Mouse (Mus musculus) midbrain, embryonic 10.5 days (tissue): ENCODE data around the gene Intu. TPM values are rescaled to one million over a fixed set of nuclear protein-coding genes. Genes with fewer than 3 reads are reported as not detected.

ENCODE experiments used
- DNase-seq: peaks from one replicate; pipeline ENCODE4 v3.0.0-alpha.2; 2017; ENCODE audit warnings: low spot score
- H3K27ac ChIP-seq: fragments of 300-500 bp; sonication (generic); replicated peaks from 2 replicates; pipeline ENCODE4 v1.5.1; 2016; ENCODE audit warnings: mild to moderate bottlenecking
- H3K27me3 ChIP-seq: fragments of 300-500 bp; sonication (generic); 2 replicates; pipeline ENCODE4 v1.6.1; 2016; ENCODE audit warnings: low read depth, mild to moderate bottlenecking; ENCODE audit not compliant: poor library complexity, severe bottlenecking
- H3K36me3 ChIP-seq: fragments of 300-500 bp; sonication (generic); 2 replicates; pipeline ENCODE4 v1.6.1; 2016; ENCODE audit warnings: mild to moderate bottlenecking, moderate library complexity
- H3K4me1 ChIP-seq: fragments of 300-500 bp; sonication (generic); 2 replicates; pipeline ENCODE4 v1.6.1; 2016
- H3K4me3 ChIP-seq: fragments of 300-500 bp; sonication (generic); 2 replicates; pipeline ENCODE4 v1.5.1; 2016; ENCODE audit warnings: mild to moderate bottlenecking, moderate library complexity
- H3K9me3 ChIP-seq: fragments of 300-500 bp; sonication (generic); replicated peaks from 2 replicates; pipeline ENCODE4 v1.6.1; 2016; ENCODE audit warnings: mild to moderate bottlenecking
- WGBS: fragments of 180-500 bp; shearing (Covaris S2); methylation state at CpG from one replicate; pipeline ENCODE4 v1.1.7; 2016; 5-methylcytosine and 5-hydroxymethylcytosine counted together
- polyA plus RNA-seq: library from polyadenylated mRNA; unstranded; fragments of >200 nt; fragmentation: Nextera tagmentation; extraction: Ambion mirVana; gene quantifications from 2 replicates; pipeline ENCODE4 v1.2.1, GENCODE M21; 2016

Gene Intu
- polyA plus RNA-seq, 1 experiment from 2014 or later, result 6.4 TPM

DNA sequence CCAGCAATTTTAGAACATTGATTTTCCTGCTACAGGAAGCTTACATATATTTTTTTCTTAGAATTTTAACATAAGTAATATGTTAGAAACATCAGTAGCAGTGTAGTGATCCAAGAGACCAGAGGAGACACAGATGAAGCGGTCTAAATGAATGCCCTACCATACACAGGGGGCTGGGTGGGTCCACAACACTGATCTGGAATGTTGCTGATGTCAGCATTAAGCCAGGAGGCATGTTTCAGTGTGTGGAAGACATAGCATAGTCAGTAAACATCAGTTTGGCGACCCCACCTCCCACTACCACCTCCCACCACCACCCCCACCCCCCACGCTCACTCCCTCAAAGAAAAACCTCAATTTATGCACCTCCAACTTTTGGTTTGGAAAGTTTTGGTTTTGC, 11.5 kb upstream of the Intu start:
- H3K9me3 ChIP-seq, result no peaks in the 10 kb centered on the region
- H3K27ac ChIP-seq, result no peak overlapping the region
- H3K36me3 ChIP-seq, result no peaks in the 10 kb centered on the region
- H3K4me1 ChIP-seq, result 0 out of 2 replicates have a peak, but pooled peaks cover 3% of the 10 kb centered on the region
- no peaks in the 10 kb centered on the region for H3K27me3 ChIP-seq
- H3K4me3 ChIP-seq, result no peak overlapping the region
- no peak for DNase-seq
- 83% methylated on average over 3 of the region's 3 CpGs for WGBS

- 0 out of 2 replicates have a peak, but pooled peaks cover 3% of the 10 kb centered on the region for H3K4me1 ChIP-seq
- no peak overlapping the region for H3K4me3 ChIP-seq
- 90% methylated on average over 3 of the region's 3 CpGs for WGBS
- no peak overlapping the region for H3K27ac ChIP-seq
- H3K9me3 ChIP-seq, result no peaks in the 10 kb centered on the region
- no peaks in the 10 kb centered on the region for H3K36me3 ChIP-seq
- DNase-seq, result no peak
- no peaks in the 10 kb centered on the region for H3K27me3 ChIP-seq
Measured at GRCm38 (mm10) chr3:40520567-40520966, 10.5 kb upstream of the Intu start.

GRCm38 (mm10) chr3:40522446-40522845, 8.6 kb upstream of the Intu start:
- Histone ChIP-seq H3K9me3 (no peaks in the 10 kb centered on the region), H3K27ac (no peak overlapping the region), H3K27me3 (peaks cover 11% of the 10 kb centered on the region; the same call in 1 of the 2 replicates), H3K4me3 (no peak overlapping the region), H3K36me3 (no peaks in the 10 kb centered on the region), H3K4me1 (0 out of 2 replicates have a peak, but pooled peaks cover 3% of the 10 kb centered on the region)
- WGBS, result 50% methylated on average over 6 of the region's 6 CpGs
- DNase-seq, result no peak

DNA sequence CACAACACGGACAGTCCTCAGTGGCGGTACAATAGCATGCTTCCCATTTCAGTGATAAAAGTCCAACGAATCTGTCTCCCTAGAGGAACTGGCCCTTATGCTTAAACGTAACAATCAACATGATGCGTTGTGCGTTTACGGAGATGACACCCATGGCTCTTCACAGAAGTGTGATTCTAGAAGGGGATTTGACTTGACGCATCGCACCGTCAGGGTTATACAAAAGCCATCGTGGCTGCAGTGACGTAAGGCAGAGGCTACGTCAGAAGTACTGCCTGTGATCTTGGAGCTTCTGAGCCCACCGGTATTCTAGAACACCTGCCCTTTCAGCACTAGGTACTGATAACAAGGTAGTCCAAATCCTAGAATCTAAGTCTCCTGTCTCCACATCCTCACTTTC, 8.2 kb upstream of the Intu start:
- Histone ChIP-seq H3K27me3 (peaks cover 11% of the 10 kb centered on the region; the same call in 1 of the 2 replicates), H3K4me1 (0 out of 2 replicates have a peak, but pooled peaks cover 3% of the 10 kb centered on the region), H3K4me3 (no peak overlapping the region), H3K36me3 (no peaks in the 10 kb centered on the region), H3K9me3 (no peaks in the 10 kb centered on the region), H3K27ac (no peak overlapping the region)
- no peak for DNase-seq
- 67% methylated on average over 14 of the region's 14 CpGs for WGBS

- DNase-seq, result peak; percentile 28
- WGBS, result 18% methylated on average over 7 of the region's 7 CpGs
- no peaks in the 10 kb centered on the region for H3K36me3 ChIP-seq
Measured at GRCm38 (mm10) chr3:40523371-40523783, 7.7 kb upstream of the Intu start.

GRCm38 (mm10) chr3:40524841-40525240, 6.2 kb upstream of the Intu start:
- Histone ChIP-seq H3K9me3 (peaks cover 4% of the 10 kb centered on the region; the same call in 1 of the 2 replicates), H3K27me3 (peaks cover 28% of the 10 kb centered on the region), H3K27ac (no peak overlapping the region), H3K36me3 (no peaks in the 10 kb centered on the region), H3K4me1 (peaks cover 11% of the 10 kb centered on the region; the same call in 1 of the 2 replicates), H3K4me3 (no peak overlapping the region)
- no peak for DNase-seq
- 86% methylated on average over 7 of the region's 7 CpGs for WGBS

More at GRCm38 (mm10) chr3:40523371-40523783, 7.7 kb upstream of the Intu start:
- H3K4me1 ChIP-seq, result peaks cover 7% of the 10 kb centered on the region; the same call in 1 of the 2 replicates
- H3K4me3 ChIP-seq, result no peak overlapping the region
- no peak overlapping the region for H3K27ac ChIP-seq
- H3K27me3 ChIP-seq, result peaks cover 13% of the 10 kb centered on the region
- H3K9me3 ChIP-seq, result no peaks in the 10 kb centered on the region

DNA sequence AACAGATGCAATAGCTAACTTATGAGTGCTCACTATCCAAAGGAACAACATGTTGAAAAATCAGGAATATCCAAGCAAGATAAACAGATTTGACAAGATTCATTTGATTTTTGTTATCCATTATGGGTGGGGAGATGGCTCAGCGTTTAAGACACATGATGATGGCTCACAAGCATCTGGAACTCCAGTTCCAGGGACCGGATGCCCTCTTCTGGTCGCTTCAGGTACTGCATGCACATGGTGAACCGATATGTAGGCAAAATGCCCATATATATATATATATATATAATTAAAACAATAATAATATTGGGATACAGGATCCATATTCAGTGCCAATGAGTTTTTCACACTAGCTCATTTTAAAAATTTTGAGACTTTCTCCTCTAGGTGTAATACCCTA, 5.7 kb upstream of the Intu start:
- no peak overlapping the region for H3K4me3 ChIP-seq
- no peak overlapping the region for H3K27ac ChIP-seq
- peaks cover 6% of the 10 kb centered on the region; the same call in 1 of the 2 replicates for H3K9me3 ChIP-seq
- no peaks in the 10 kb centered on the region for H3K36me3 ChIP-seq
- 27% methylated on average over 4 of the region's 4 CpGs for WGBS
- H3K27me3 ChIP-seq, result peaks cover 31% of the 10 kb centered on the region
- peaks cover 11% of the 10 kb centered on the region; the same call in 1 of the 2 replicates for H3K4me1 ChIP-seq
- peak; percentile 72 for DNase-seq

DNA sequence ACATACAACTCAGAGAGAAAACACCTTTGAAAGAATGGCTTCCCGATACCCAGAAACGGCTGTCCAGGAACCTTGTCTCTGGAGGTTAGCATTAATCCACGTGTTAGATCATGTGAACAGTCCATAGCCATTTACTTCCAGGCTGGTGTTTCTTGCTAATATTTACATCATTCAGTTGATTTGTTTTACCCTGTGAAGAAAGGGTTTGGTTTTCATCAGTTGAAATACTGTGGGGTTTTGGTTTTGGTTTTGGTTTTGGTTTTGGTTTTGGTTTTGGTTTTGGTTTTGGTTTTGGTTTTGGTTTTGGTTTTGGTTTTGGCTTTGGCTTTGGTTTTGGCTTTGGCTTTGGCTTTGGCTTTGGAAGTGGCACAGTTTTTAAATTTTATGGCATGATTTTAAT, 5.0 kb upstream of the Intu start:
- Histone ChIP-seq H3K27ac (no peak overlapping the region), H3K36me3 (no peaks in the 10 kb centered on the region), H3K4me1 (peaks cover 14% of the 10 kb centered on the region), H3K27me3 (peaks cover 38% of the 10 kb centered on the region), H3K9me3 (peaks cover 6% of the 10 kb centered on the region; the same call in 1 of the 2 replicates), H3K4me3 (no peak overlapping the region)
- no peak for DNase-seq
- WGBS, result 88% methylated on average over 3 of the region's 3 CpGs

- no peak for DNase-seq
- 68% methylated on average over 10 of the region's 10 CpGs for WGBS
- Histone ChIP-seq H3K36me3 (no peaks in the 10 kb centered on the region), H3K27me3 (peaks cover 49% of the 10 kb centered on the region), H3K9me3 (peaks cover 6% of the 10 kb centered on the region; the same call in 1 of the 2 replicates), H3K4me1 (peaks cover 25% of the 10 kb centered on the region), H3K27ac (no peak overlapping the region), H3K4me3 (no peak overlapping the region)
Measured at GRCm38 (mm10) chr3:40527218-40527617, 3.9 kb upstream of the Intu start.

- peaks cover 59% of the 10 kb centered on the region for H3K27me3 ChIP-seq
- WGBS, result 30% methylated on average over 9 of the region's 9 CpGs
- H3K4me3 ChIP-seq, result no peak overlapping the region
- no peak overlapping the region for H3K27ac ChIP-seq
- no peak for DNase-seq
- H3K4me1 ChIP-seq, result peaks cover 32% of the 10 kb centered on the region
- peaks cover 6% of the 10 kb centered on the region; the same call in 1 of the 2 replicates for H3K9me3 ChIP-seq
- H3K36me3 ChIP-seq, result no peaks in the 10 kb centered on the region
Measured at GRCm38 (mm10) chr3:40527976-40528950, 2.8 kb upstream of the Intu start.

- 73% methylated on average over 6 of the region's 6 CpGs for WGBS
- Histone ChIP-seq H3K36me3 (no peaks in the 10 kb centered on the region), H3K4me1 (peaks cover 31% of the 10 kb centered on the region), H3K4me3 (no peak overlapping the region), H3K9me3 (peaks cover 6% of the 10 kb centered on the region; the same call in 1 of the 2 replicates), H3K27ac (no peak overlapping the region), H3K27me3 (peaks cover 66% of the 10 kb centered on the region)
- no peak for DNase-seq
Measured at GRCm38 (mm10) chr3:40528958-40529357, 2.1 kb upstream of the Intu start.

DNA sequence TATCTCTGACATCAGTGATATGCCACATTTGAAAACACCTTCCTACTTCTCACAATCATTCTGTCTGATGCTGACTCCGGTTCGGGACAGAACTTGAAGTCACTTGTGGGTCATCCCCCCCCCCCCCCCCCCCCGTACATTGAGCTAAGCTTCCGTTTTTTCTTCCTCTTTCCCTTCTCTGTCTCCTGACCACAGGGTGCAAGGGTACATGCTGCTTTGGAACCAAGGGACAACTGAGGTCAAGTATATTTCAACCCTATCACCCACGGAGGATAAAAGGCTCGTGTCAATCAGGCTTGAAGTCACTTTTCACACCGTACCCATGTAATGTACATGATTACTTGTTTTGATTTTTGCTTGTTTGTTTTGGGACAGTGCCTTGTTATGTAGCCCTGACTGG, 241 bp upstream of the Intu start:
- H3K9me3 ChIP-seq, result peaks cover 6% of the 10 kb centered on the region; the same call in 1 of the 2 replicates
- 19% methylated on average over 7 of the region's 7 CpGs for WGBS
- H3K4me1 ChIP-seq, result peaks cover 31% of the 10 kb centered on the region
- H3K27me3 ChIP-seq, result peaks cover 77% of the 10 kb centered on the region
- no peak overlapping the region for H3K27ac ChIP-seq
- H3K4me3 ChIP-seq, result peak overlapping the region; percentile 75
- H3K36me3 ChIP-seq, result no peaks in the 10 kb centered on the region
- no peak for DNase-seq

- Histone ChIP-seq H3K36me3 (no peaks in the 10 kb centered on the region), H3K4me3 (peak overlapping the region; percentile 75), H3K4me1 (peaks cover 31% of the 10 kb centered on the region), H3K9me3 (peaks cover 6% of the 10 kb centered on the region; the same call in 1 of the 2 replicates), H3K27me3 (peaks cover 68% of the 10 kb centered on the region), H3K27ac (no peak overlapping the region)
- WGBS, result 5% methylated on average over 11 of the region's 11 CpGs
- no peak for DNase-seq
Measured at GRCm38 (mm10) chr3:40532256-40532655, 1.2 kb downstream of the Intu start.
